Mouse (Mus musculus) fibroblast of lung, adult 2 months (primary cell): Measurements from ENCODE around the gene Cpt1a.
A peak's percentile ranks its signal among the peaks of the same experiment; 100 is the strongest.

Source experiments
- DNase-seq: peaks from one replicate; pipeline ENCODE4 v3.0.0-alpha.2; 2011; ENCODE audit warnings: low read depth

The Cpt1a gene

GRCm38 (mm10) chr19:3322261-3322969 is at the start of gene Cpt1a:
Gene Cpt1a, plus strand, starts transcription at chr19:3322334.
- no peak for DNase-seq

- DNase-seq: no peak
These were observed 48.8 kb upstream of the Cpt1a start for GRCm38 (mm10) chr19:3273331-3273730.

GRCm38 (mm10) chr19:3275744-3276365 is 46.3 kb upstream of the Cpt1a start:
- DNase-seq: no peak

GRCm38 (mm10) chr19:3281886-3282285 is 40.2 kb upstream of the Cpt1a start:
- DNase-seq: no peak

GRCm38 (mm10) chr19:3282572-3283467 is 39.3 kb upstream of the Cpt1a start, which contains the start of the genes Mrpl21 and Ighmbp2:
Gene Mrpl21, plus strand, starts transcription at chr19:3282901.
Gene Ighmbp2, minus strand, starts transcription at chr19:3283017.
- peak; percentile 92 for DNase-seq

GRCm38 (mm10) chr19:3289006-3289405 is 33.1 kb upstream of the Cpt1a start:
- DNase-seq: no peak

GRCm38 (mm10) chr19:3292028-3292427 is 30.1 kb upstream of the Cpt1a start:
- DNase-seq: peak; percentile 8

GRCm38 (mm10) chr19:3292993-3293392 is 29.1 kb upstream of the Cpt1a start:
- DNase-seq: no peak

- DNase-seq: no peak
These were observed 26.9 kb upstream of the Cpt1a start for GRCm38 (mm10) chr19:3295245-3295644.

GRCm38 (mm10) chr19:3297034-3297433 is 25.1 kb upstream of the Cpt1a start:
- no peak for DNase-seq

GRCm38 (mm10) chr19:3297775-3298174 is 24.4 kb upstream of the Cpt1a start:
- no peak for DNase-seq

- DNase-seq: no peak
These were observed 18.1 kb upstream of the Cpt1a start for GRCm38 (mm10) chr19:3304017-3304416.

GRCm38 (mm10) chr19:3307175-3307949 is 14.8 kb upstream of the Cpt1a start:
- DNase-seq: no peak

- DNase-seq: no peak
These were observed 2.8 kb upstream of the Cpt1a start for GRCm38 (mm10) chr19:3319341-3319740.

- no peak for DNase-seq
These were observed 2.0 kb upstream of the Cpt1a start for GRCm38 (mm10) chr19:3320086-3320485.

- no peak for DNase-seq
These were observed 1.3 kb upstream of the Cpt1a start for GRCm38 (mm10) chr19:3320801-3321200.

- DNase-seq: no peak
These were observed 517 bp upstream of the Cpt1a start for GRCm38 (mm10) chr19:3321617-3322016.

- DNase-seq: peak; percentile 43
These were observed 1.1 kb downstream of the Cpt1a start for GRCm38 (mm10) chr19:3323201-3323621.

GRCm38 (mm10) chr19:3323753-3324270 is 1.7 kb downstream of the Cpt1a start:
- DNase-seq: no peak

GRCm38 (mm10) chr19:3324271-3324811 is 2.2 kb downstream of the Cpt1a start:
- DNase-seq: peak; percentile 59
